Mouse (Mus musculus) kidney, embryonic 14.5 days (tissue): ENCODE data around the gene Cryba4. TPM values are rescaled to one million over a fixed set of nuclear protein-coding genes. Genes with fewer than 3 reads are reported as not detected.

Experiments
- ATAC-seq: fragments of 200-750 bp; cut with Nextera tagmentation; 2 replicates; pipeline ENCODE4 v1.8.0; 2017; ENCODE audit warnings: moderate number of reproducible peaks, mild to moderate bottlenecking, moderate TSS enrichment, moderate library complexity; ENCODE audit not compliant: low FRiP score, low TSS enrichment
- H3K27ac ChIP-seq: fragments of 300-500 bp; sonication (generic); 2 replicates; pipeline ENCODE4 v1.5.1; 2014; ENCODE audit warnings: low read depth, mild to moderate bottlenecking, low read length, moderate library complexity, mixed read lengths
- H3K27me3 ChIP-seq: fragments of 300-500 bp; sonication (generic); 2 replicates; pipeline ENCODE4 v1.6.1; 2014; ENCODE audit warnings: mild to moderate bottlenecking, low read length; ENCODE audit not compliant: control insufficient read depth, insufficient read depth
- H3K36me3 ChIP-seq: fragments of 300-500 bp; sonication (generic); 2 replicates; pipeline ENCODE4 v1.6.1; 2014; ENCODE audit warnings: low read length, mixed read lengths; ENCODE audit not compliant: control insufficient read depth, insufficient read depth
- H3K4me1 ChIP-seq: fragments of 300-500 bp; sonication (generic); 2 replicates; pipeline ENCODE4 v1.6.1; 2014; ENCODE audit warnings: low read length, mixed read lengths; ENCODE audit not compliant: control insufficient read depth, insufficient read depth
- H3K4me2 ChIP-seq: fragments of 300-500 bp; sonication (generic); replicated peaks from 2 replicates; pipeline ENCODE4 v1.6.1; 2014; ENCODE audit warnings: low read depth, mild to moderate bottlenecking, low read length
- H3K4me3 ChIP-seq: fragments of 300-500 bp; sonication (generic); 2 replicates; pipeline ENCODE4 v1.5.1; 2014; ENCODE audit warnings: mild to moderate bottlenecking, low read length
- H3K9ac ChIP-seq: fragments of 300-500 bp; sonication (generic); 2 replicates; pipeline ENCODE4 v1.6.1; 2014; ENCODE audit warnings: low read depth, mild to moderate bottlenecking, low read length, moderate library complexity
- H3K9me3 ChIP-seq: fragments of 300-500 bp; sonication (generic); 2 replicates; pipeline ENCODE4 v1.6.1; 2016; ENCODE audit warnings: low read length; ENCODE audit not compliant: control insufficient read depth
- whole genome bisulfite sequencing: fragments of 180-500 bp; shearing (Covaris S2); extraction: QIAGEN DNeasy Blood & Tissue Kit; methylation state at CpG from one replicate; pipeline ENCODE4 v1.1.7; 2014; 5-methylcytosine and 5-hydroxymethylcytosine counted together
- polyA plus RNA-seq: library from polyadenylated mRNA; unstranded; fragments of >200 nt; fragmentation: Nextera tagmentation; extraction: Ambion mirVana; gene quantifications from 2 replicates; pipeline ENCODE4 v1.2.1, GENCODE M21; 2014

The Cryba4 gene
- 0.83 and 1.4 TPM in 2 replicates for polyA plus RNA-seq

GRCm38 (mm10) chr5:112252400-112252799, at the start of gene Cryba4:
Cryba4 (minus strand) TSS chr5:112252518.
- Histone ChIP-seq H3K4me3 (no peak within 1 kb of the TSS), H3K27ac (no peak within 1 kb of the TSS), H3K9me3 (no peaks in the 10 kb centered on the region), H3K27me3 (no peaks in the 10 kb centered on the region), H3K9ac (no peak within 1 kb of the TSS), H3K4me1 (peaks cover 14% of the 10 kb centered on the region; the same call in 1 of the 2 replicates), H3K4me2 (no peak within 1 kb of the TSS), H3K36me3 (no peaks in the 10 kb centered on the region)
- WGBS = 70% methylated on average over 2 of the region's 2 CpGs
- no peak for ATAC-seq

GRCm38 (mm10) chr5:112301694-112302093, 49.4 kb upstream of the Cryba4 start:
- peaks cover 9% of the 10 kb centered on the region for H3K36me3 ChIP-seq
- H3K4me1 ChIP-seq = 0 out of 2 replicates have a peak, but pooled peaks cover 6% of the 10 kb centered on the region
- ATAC-seq = no peak
- 87% methylated on average over 4 of the region's 4 CpGs for WGBS
- no peak overlapping the region for H3K4me2 ChIP-seq
- H3K9me3 ChIP-seq = no peaks in the 10 kb centered on the region
- H3K4me3 ChIP-seq = no peak overlapping the region
- H3K27ac ChIP-seq = no peak overlapping the region
- H3K27me3 ChIP-seq = no peaks in the 10 kb centered on the region
- no peak overlapping the region for H3K9ac ChIP-seq

GRCm38 (mm10) chr5:112300721-112301308, 48.5 kb upstream of the Cryba4 start:
- Histone ChIP-seq H3K4me2 (no peak overlapping the region), H3K4me1 (0 out of 2 replicates have a peak, but pooled peaks cover 6% of the 10 kb centered on the region), H3K27me3 (no peaks in the 10 kb centered on the region), H3K9ac (no peak overlapping the region), H3K9me3 (no peaks in the 10 kb centered on the region), H3K36me3 (peaks cover 8% of the 10 kb centered on the region; the same call in 1 of the 2 replicates), H3K27ac (no peak overlapping the region), H3K4me3 (no peak overlapping the region)
- no peak for ATAC-seq
- WGBS = 90% methylated on average over 6 of the region's 6 CpGs

GRCm38 (mm10) chr5:112300112-112300511, 47.8 kb upstream of the Cryba4 start:
- H3K27me3 ChIP-seq = no peaks in the 10 kb centered on the region
- H3K9ac ChIP-seq = no peak overlapping the region
- 0 out of 2 replicates have a peak, but pooled peaks cover 6% of the 10 kb centered on the region for H3K4me1 ChIP-seq
- H3K27ac ChIP-seq = no peak overlapping the region
- H3K4me3 ChIP-seq = no peak overlapping the region
- H3K9me3 ChIP-seq = no peaks in the 10 kb centered on the region
- WGBS = 90% methylated on average over 2 of the region's 2 CpGs
- no peak for ATAC-seq
- peaks cover 2% of the 10 kb centered on the region; the same call in 1 of the 2 replicates for H3K36me3 ChIP-seq
- H3K4me2 ChIP-seq = no peak overlapping the region

- 79% methylated on average over 4 of the region's 4 CpGs for WGBS
- Histone ChIP-seq H3K4me3 (no peak overlapping the region), H3K9ac (no peak overlapping the region), H3K27ac (no peak overlapping the region), H3K4me1 (peaks cover 12% of the 10 kb centered on the region; the same call in 1 of the 2 replicates), H3K36me3 (no peaks in the 10 kb centered on the region; the same call in 1 of the 2 replicates), H3K9me3 (no peaks in the 10 kb centered on the region), H3K27me3 (no peaks in the 10 kb centered on the region), H3K4me2 (no peak overlapping the region)
- no peak for ATAC-seq
Measured at GRCm38 (mm10) chr5:112299399-112299798, 47.1 kb upstream of the Cryba4 start.

- no peaks in the 10 kb centered on the region for H3K27me3 ChIP-seq
- H3K9ac ChIP-seq = no peak overlapping the region
- no peaks in the 10 kb centered on the region for H3K9me3 ChIP-seq
- H3K4me1 ChIP-seq = peaks cover 15% of the 10 kb centered on the region; the same call in 1 of the 2 replicates
- no peak overlapping the region for H3K4me2 ChIP-seq
- peak overlapping the region; percentile 19; the same call in 1 of the 2 replicates for H3K27ac ChIP-seq
- ATAC-seq = peak; percentile 36
- 76% methylated on average over 12 of the region's 12 CpGs for WGBS
- no peaks in the 10 kb centered on the region; the same call in 1 of the 2 replicates for H3K36me3 ChIP-seq
- no peak overlapping the region for H3K4me3 ChIP-seq
Measured at GRCm38 (mm10) chr5:112298226-112298988, 46.1 kb upstream of the Cryba4 start.

- Histone ChIP-seq H3K27me3 (no peaks in the 10 kb centered on the region), H3K4me2 (no peak overlapping the region), H3K9ac (no peak overlapping the region), H3K27ac (peak overlapping the region; percentile 30; the same call in 1 of the 2 replicates), H3K4me1 (peaks cover 15% of the 10 kb centered on the region; the same call in 1 of the 2 replicates), H3K9me3 (no peaks in the 10 kb centered on the region), H3K4me3 (no peak overlapping the region), H3K36me3 (no peaks in the 10 kb centered on the region; the same call in 1 of the 2 replicates)
- no peak for ATAC-seq
- 76% methylated on average over 2 of the region's 2 CpGs for WGBS
Measured at GRCm38 (mm10) chr5:112297257-112297656, 44.9 kb upstream of the Cryba4 start.

GRCm38 (mm10) chr5:112296404-112297181, 44.3 kb upstream of the Cryba4 start:
- H3K36me3 ChIP-seq = no peaks in the 10 kb centered on the region; the same call in 1 of the 2 replicates
- no peak overlapping the region for H3K4me2 ChIP-seq
- H3K4me3 ChIP-seq = no peak overlapping the region
- peaks cover 15% of the 10 kb centered on the region; the same call in 1 of the 2 replicates for H3K4me1 ChIP-seq
- no peak for ATAC-seq
- H3K27me3 ChIP-seq = no peaks in the 10 kb centered on the region
- H3K9me3 ChIP-seq = no peaks in the 10 kb centered on the region
- H3K27ac ChIP-seq = peak overlapping the region; percentile 27; the same call in 1 of the 2 replicates
- no peak overlapping the region for H3K9ac ChIP-seq
- 85% methylated on average over 5 of the region's 6 CpGs for WGBS
